Mouse (Mus musculus): Measurements from ENCODE around the gene Efna2. TPM values are rescaled to one million over a fixed set of nuclear protein-coding genes. Genes with fewer than 3 reads are reported as not detected.

Gene Efna2
- polyA plus RNA-seq, 1 experiment from 2014 or later = 14.5 TPM

GRCm38 (mm10) chr10:80169651-80170050 is 9.6 kb upstream of the Efna2 start:
- peaks cover 34% of the 10 kb centered on the region for H3K36me3 ChIP-seq (ENCODE audit: control insufficient read depth, insufficient read depth, low read length)

GRCm38 (mm10) chr10:80170052-80170451 is 9.2 kb upstream of the Efna2 start:
- H3K27ac ChIP-seq (ENCODE audit: low read depth, low read length) = no peak overlapping the region
- peaks cover 33% of the 10 kb centered on the region for H3K4me1 ChIP-seq (ENCODE audit: control insufficient read depth, insufficient read depth, low read length)
- H3K9me3 ChIP-seq (replicated peaks; ENCODE audit: control insufficient read depth, low read length) = no peaks in the 10 kb centered on the region
- no peak overlapping the region for H3K4me3 ChIP-seq (ENCODE audit: low read depth, low read length)
- ATAC-seq = no peak
- peak overlapping the region; percentile 25; the same call in 1 of the 2 replicates for H3K9ac ChIP-seq (ENCODE audit: low read length)
- WGBS = 93% methylated on average over 16 of the region's 16 CpGs
- H3K4me2 ChIP-seq (ENCODE audit: low read length) = no peak overlapping the region; the same call in 1 of the 2 replicates
- no peaks in the 10 kb centered on the region for H3K27me3 ChIP-seq (replicated peaks; ENCODE audit: control insufficient read depth, insufficient read depth, low read length)
- peaks cover 34% of the 10 kb centered on the region for H3K36me3 ChIP-seq (ENCODE audit: control insufficient read depth, insufficient read depth, low read length)
- DNase-seq (ENCODE audit: low spot score) = no peak

More at GRCm38 (mm10) chr10:80169651-80170050, 9.6 kb upstream of the Efna2 start:
- DNase-seq (ENCODE audit: low spot score) = no peak
- WGBS = 91% methylated on average over 7 of the region's 7 CpGs
- Histone ChIP-seq H3K9ac (ENCODE audit: low read length) (no peak overlapping the region; the same call in 1 of the 2 replicates), H3K27ac (ENCODE audit: low read depth, low read length) (no peak overlapping the region), H3K4me2 (ENCODE audit: low read length) (peak overlapping the region; percentile 85), H3K27me3 (replicated peaks; ENCODE audit: control insufficient read depth, insufficient read depth, low read length) (no peaks in the 10 kb centered on the region), H3K4me3 (ENCODE audit: low read depth, low read length) (no peak overlapping the region), H3K4me1 (ENCODE audit: control insufficient read depth, insufficient read depth, low read length) (peaks cover 35% of the 10 kb centered on the region), H3K9me3 (replicated peaks; ENCODE audit: control insufficient read depth, low read length) (no peaks in the 10 kb centered on the region)
- ATAC-seq = no peak

GRCm38 (mm10) chr10:80170601-80171021 is 8.7 kb upstream of the Efna2 start:
- ATAC-seq = no peak
- H3K9me3 ChIP-seq (replicated peaks; ENCODE audit: control insufficient read depth, low read length) = no peaks in the 10 kb centered on the region
- peaks cover 34% of the 10 kb centered on the region for H3K36me3 ChIP-seq (ENCODE audit: control insufficient read depth, insufficient read depth, low read length)
- WGBS = 98% methylated on average over 19 of the region's 19 CpGs
- H3K4me2 ChIP-seq (ENCODE audit: low read length) = no peak overlapping the region
- no peak overlapping the region; the same call in 1 of the 2 replicates for H3K9ac ChIP-seq (ENCODE audit: low read length)
- no peak overlapping the region for H3K4me3 ChIP-seq (ENCODE audit: low read depth, low read length)
- no peak for DNase-seq (ENCODE audit: low spot score)
- no peaks in the 10 kb centered on the region for H3K27me3 ChIP-seq (replicated peaks; ENCODE audit: control insufficient read depth, insufficient read depth, low read length)
- peaks cover 28% of the 10 kb centered on the region for H3K4me1 ChIP-seq (ENCODE audit: control insufficient read depth, insufficient read depth, low read length)
- H3K27ac ChIP-seq (ENCODE audit: low read depth, low read length) = no peak overlapping the region

- 93% methylated on average over 15 of the region's 15 CpGs for WGBS
- Histone ChIP-seq H3K27me3 (replicated peaks; ENCODE audit: control insufficient read depth, insufficient read depth, low read length) (no peaks in the 10 kb centered on the region), H3K9me3 (replicated peaks; ENCODE audit: control insufficient read depth, low read length) (no peaks in the 10 kb centered on the region), H3K4me2 (ENCODE audit: low read length) (no peak overlapping the region), H3K9ac (ENCODE audit: low read length) (no peak overlapping the region), H3K4me1 (ENCODE audit: control insufficient read depth, insufficient read depth, low read length) (peaks cover 26% of the 10 kb centered on the region), H3K36me3 (ENCODE audit: control insufficient read depth, insufficient read depth, low read length) (peaks cover 34% of the 10 kb centered on the region), H3K4me3 (ENCODE audit: low read depth, low read length) (no peak overlapping the region), H3K27ac (ENCODE audit: low read depth, low read length) (no peak overlapping the region)
- ATAC-seq (no peak), DNase-seq (ENCODE audit: low spot score) (no peak)
Observed at GRCm38 (mm10) chr10:80171252-80171651, 8.0 kb upstream of the Efna2 start.

- no peak for DNase-seq (ENCODE audit: low spot score)
- peaks cover 22% of the 10 kb centered on the region for H3K4me1 ChIP-seq (ENCODE audit: control insufficient read depth, insufficient read depth, low read length)
- no peak for ATAC-seq
- H3K4me3 ChIP-seq (ENCODE audit: low read depth, low read length) = 0 out of 2 replicates have a peak overlapping the region, but pooled peaks have one; percentile 45
- H3K36me3 ChIP-seq (ENCODE audit: control insufficient read depth, insufficient read depth, low read length) = peaks cover 34% of the 10 kb centered on the region
- H3K9ac ChIP-seq (ENCODE audit: low read length) = peak overlapping the region; percentile 65
- H3K4me2 ChIP-seq (ENCODE audit: low read length) = peak overlapping the region; percentile 59
- no peaks in the 10 kb centered on the region for H3K9me3 ChIP-seq (replicated peaks; ENCODE audit: control insufficient read depth, low read length)
- WGBS = 81% methylated on average over 45 of the region's 45 CpGs
- peak overlapping the region; percentile 88 for H3K27ac ChIP-seq (ENCODE audit: low read depth, low read length)
- no peaks in the 10 kb centered on the region for H3K27me3 ChIP-seq (replicated peaks; ENCODE audit: control insufficient read depth, insufficient read depth, low read length)
Observed at GRCm38 (mm10) chr10:80171760-80172526, 7.3 kb upstream of the Efna2 start.

GRCm38 (mm10) chr10:80172527-80173292 is 6.6 kb upstream of the Efna2 start, which contains the start of gene 1600002K03Rik:
Gene 1600002K03Rik (plus strand): TSS chr10:80172944.
- DNase-seq (ENCODE audit: low spot score) = peak; percentile 96
- Histone ChIP-seq H3K4me2 (ENCODE audit: low read length) (peak within 1 kb of the TSS; percentile 59), H3K9ac (ENCODE audit: low read length) (peak within 1 kb of the TSS; percentile 65), H3K4me3 (ENCODE audit: low read depth, low read length) (peak within 1 kb of the TSS; percentile 45), H3K36me3 (ENCODE audit: control insufficient read depth, insufficient read depth, low read length) (peaks cover 34% of the 10 kb centered on the region), H3K27ac (ENCODE audit: low read depth, low read length) (peak within 1 kb of the TSS; percentile 88), H3K9me3 (replicated peaks; ENCODE audit: control insufficient read depth, low read length) (no peaks in the 10 kb centered on the region), H3K27me3 (replicated peaks; ENCODE audit: control insufficient read depth, insufficient read depth, low read length) (no peaks in the 10 kb centered on the region), H3K4me1 (ENCODE audit: control insufficient read depth, insufficient read depth, low read length) (peaks cover 22% of the 10 kb centered on the region)
- peak; percentile 77 for ATAC-seq
- 7% methylated on average over 33 of the region's 35 CpGs for WGBS

GRCm38 (mm10) chr10:80173358-80173757 is 5.9 kb upstream of the Efna2 start:
- H3K4me3 ChIP-seq (ENCODE audit: low read depth, low read length) = peak overlapping the region; percentile 45
- WGBS = 9% methylated on average over 11 of the region's 11 CpGs
- no peaks in the 10 kb centered on the region for H3K27me3 ChIP-seq (replicated peaks; ENCODE audit: control insufficient read depth, insufficient read depth, low read length)
- H3K36me3 ChIP-seq (ENCODE audit: control insufficient read depth, insufficient read depth, low read length) = peaks cover 34% of the 10 kb centered on the region
- H3K9me3 ChIP-seq (replicated peaks; ENCODE audit: control insufficient read depth, low read length) = no peaks in the 10 kb centered on the region
- DNase-seq (ENCODE audit: low spot score) (no peak), ATAC-seq (no peak)
- H3K4me1 ChIP-seq (ENCODE audit: control insufficient read depth, insufficient read depth, low read length) = peaks cover 22% of the 10 kb centered on the region
- peak overlapping the region; percentile 88; the same call in 1 of the 2 replicates for H3K27ac ChIP-seq (ENCODE audit: low read depth, low read length)
- H3K9ac ChIP-seq (ENCODE audit: low read length) = peak overlapping the region; percentile 65
- H3K4me2 ChIP-seq (ENCODE audit: low read length) = peak overlapping the region; percentile 59

- WGBS = 85% methylated on average over 10 of the region's 10 CpGs
- Histone ChIP-seq H3K9me3 (replicated peaks; ENCODE audit: control insufficient read depth, low read length) (no peaks in the 10 kb centered on the region), H3K9ac (ENCODE audit: low read length) (no peak overlapping the region), H3K36me3 (ENCODE audit: control insufficient read depth, insufficient read depth, low read length) (peaks cover 34% of the 10 kb centered on the region), H3K4me3 (ENCODE audit: low read depth, low read length) (no peak overlapping the region), H3K4me1 (ENCODE audit: control insufficient read depth, insufficient read depth, low read length) (peaks cover 16% of the 10 kb centered on the region), H3K27me3 (replicated peaks; ENCODE audit: control insufficient read depth, insufficient read depth, low read length) (no peaks in the 10 kb centered on the region), H3K27ac (ENCODE audit: low read depth, low read length) (no peak overlapping the region), H3K4me2 (ENCODE audit: low read length) (no peak overlapping the region)
- ATAC-seq (no peak), DNase-seq (ENCODE audit: low spot score) (no peak)
Observed at GRCm38 (mm10) chr10:80173955-80174640, 5.2 kb upstream of the Efna2 start.

Data from forebrain, embryonic 14.5 days (tissue).